Mouse (Mus musculus) neural tube, embryonic 10.5 days (tissue): Measurements from ENCODE around the gene Ccdc89.
A peak's percentile ranks its signal among the peaks of the same experiment; 100 is the strongest.

ENCODE experiments used
- DNase-seq: peaks from one replicate; pipeline ENCODE4 v3.0.0-alpha.2; 2017; ENCODE audit warnings: low spot score; ENCODE audit errors: extremely low spot score

The Ccdc89 gene

GRCm38 (mm10) chr7:90473511-90473910, 47.1 kb downstream of the Ccdc89 start:
- no peak for DNase-seq

GRCm38 (mm10) chr7:90475793-90476312, 49.5 kb downstream of the Ccdc89 start, which contains the start of gene Tmem126b:
Tmem126b (minus strand) TSS chr7:90476001.
- DNase-seq, result peak; percentile 98

GRCm38 (mm10) chr7:90476313-90477245, 50.2 kb downstream of the Ccdc89 start, which contains the start of gene Dlg2:
Dlg2 (plus strand) TSS chr7:90476672.
- no peak for DNase-seq
